Mouse (Mus musculus): Measurements from ENCODE around the gene Gm8947. TPM values are rescaled to one million over a fixed set of nuclear protein-coding genes. Genes with fewer than 3 reads are reported as not detected.

Gm8947 gene
- polyA plus RNA-seq, 1 experiment from 2014 or later = 0.16 TPM

DNA sequence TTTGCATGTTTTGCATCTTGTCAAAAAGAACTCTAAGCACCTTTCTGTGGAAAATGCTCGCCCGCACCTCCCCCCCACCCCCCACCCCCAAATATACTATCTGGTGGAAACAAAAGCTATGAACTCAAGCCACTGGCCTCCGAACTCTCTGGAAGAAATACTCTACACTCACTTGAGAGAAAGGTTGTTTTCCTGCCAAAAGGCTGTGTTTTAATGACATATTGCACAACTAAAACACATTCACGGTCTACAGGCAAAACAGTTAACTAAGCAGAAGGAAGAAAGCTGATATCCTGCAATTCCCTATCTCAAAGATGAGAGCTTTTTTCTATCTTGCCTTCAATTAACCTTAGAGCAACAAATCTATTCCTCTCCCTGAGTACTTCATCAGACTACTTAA, 51.2 kb downstream of the Gm8947 start:
- ATAC-seq (replicated peaks; ENCODE audit: low FRiP score) = no peak

More for the DNA sequence above, 51.2 kb downstream of the Gm8947 start:
- H3K27ac ChIP-seq (ENCODE audit: low read depth, low read length) = no peak overlapping the region
- H3K9ac ChIP-seq (ENCODE audit: low read length) = no peak overlapping the region
- no peak overlapping the region for H3K4me2 ChIP-seq (ENCODE audit: low read depth, low read length, severe bottlenecking)
- 88% methylated on average over 4 of the region's 4 CpGs for WGBS
- H3K9me3 ChIP-seq (ENCODE audit: control insufficient read depth, low read length) = no peaks in the 10 kb centered on the region
- H3K4me1 ChIP-seq (replicated peaks; ENCODE audit: control insufficient read depth, insufficient read depth, low read length) = no peaks in the 10 kb centered on the region
- no peaks in the 10 kb centered on the region for H3K36me3 ChIP-seq (ENCODE audit: control insufficient read depth, insufficient read depth, low read length)
- H3K4me3 ChIP-seq (ENCODE audit: low read depth, low read length) = no peak overlapping the region
- no peaks in the 10 kb centered on the region for H3K27me3 ChIP-seq (ENCODE audit: control insufficient read depth, insufficient read depth, low read length)
- DNase-seq (ENCODE audit: low spot score) = no peak

Other genes starting within 250 kb of the Gm8947 start
- gene Hmcn1, start 198.9 kb upstream of the Gm8947 start, polyA plus RNA-seq (2014; fragmentation: Nextera tagmentation; extraction: Ambion mirVana) = 10.1 and 12.1 TPM in 2 replicates
- 0.87 and 1.00 TPM in 2 replicates for gene Gm47985, start 9.8 kb upstream of the Gm8947 start, polyA plus RNA-seq (2014; fragmentation: Nextera tagmentation; extraction: Ambion mirVana)
- not detected in 2 replicates for gene Gm47995, start 6.1 kb downstream of the Gm8947 start, polyA plus RNA-seq (2014; fragmentation: Nextera tagmentation; extraction: Ambion mirVana)
- gene 3110040M04Rik, start 11.7 kb downstream of the Gm8947 start, polyA plus RNA-seq (2014; fragmentation: Nextera tagmentation; extraction: Ambion mirVana) = not detected in 2 replicates
- not detected in 2 replicates for gene Gm47996, start 17.8 kb downstream of the Gm8947 start, polyA plus RNA-seq (2014; fragmentation: Nextera tagmentation; extraction: Ambion mirVana)
- 468 and 472 TPM in 2 replicates for gene Ivns1abp, start 152.1 kb downstream of the Gm8947 start, polyA plus RNA-seq (2014; fragmentation: Nextera tagmentation; extraction: Ambion mirVana)
- gene Swt1, start 236.1 kb downstream of the Gm8947 start, polyA plus RNA-seq (2014; fragmentation: Nextera tagmentation; extraction: Ambion mirVana) = 22.6 and 24.6 TPM in 2 replicates
- 57.8 and 61.9 TPM in 2 replicates for gene Trmt1l, start 236.2 kb downstream of the Gm8947 start, polyA plus RNA-seq (2014; fragmentation: Nextera tagmentation; extraction: Ambion mirVana)